Mouse (Mus musculus) urinary bladder, postnatal 36 days (tissue): ENCODE measurements around the gene Rere.
A peak's percentile ranks its signal among the peaks of the same experiment; 100 is the strongest.

Source experiments
- DNase-seq, 2 experiments: peaks; one replicate each; pipeline ENCODE4 v3.0.0; 2022; ENCODE audit warnings: low spot score in 2 of 2, mixed read lengths in 1 of 2

Gene Rere

DNA sequence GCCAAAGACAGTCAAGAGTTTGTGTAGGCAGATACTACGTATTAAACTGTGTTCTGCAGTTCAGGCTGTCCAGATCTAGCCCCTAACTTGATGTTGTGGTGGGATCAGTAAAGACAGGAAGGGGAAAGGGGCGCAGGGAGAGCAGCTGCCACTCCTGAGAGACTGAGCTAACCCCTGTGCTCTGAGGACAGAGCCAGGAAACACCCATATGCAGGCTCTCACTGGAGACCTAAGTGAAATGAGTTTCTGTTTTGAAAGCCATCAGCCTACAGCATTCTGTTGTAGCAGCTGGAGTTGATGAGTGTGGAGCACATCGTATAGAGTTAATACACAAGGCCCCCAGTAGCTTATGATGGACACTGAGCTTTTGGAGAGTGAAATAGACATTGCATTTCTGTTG, 101.1 kb downstream of the Rere start:
- DNase-seq = no peak

DNA sequence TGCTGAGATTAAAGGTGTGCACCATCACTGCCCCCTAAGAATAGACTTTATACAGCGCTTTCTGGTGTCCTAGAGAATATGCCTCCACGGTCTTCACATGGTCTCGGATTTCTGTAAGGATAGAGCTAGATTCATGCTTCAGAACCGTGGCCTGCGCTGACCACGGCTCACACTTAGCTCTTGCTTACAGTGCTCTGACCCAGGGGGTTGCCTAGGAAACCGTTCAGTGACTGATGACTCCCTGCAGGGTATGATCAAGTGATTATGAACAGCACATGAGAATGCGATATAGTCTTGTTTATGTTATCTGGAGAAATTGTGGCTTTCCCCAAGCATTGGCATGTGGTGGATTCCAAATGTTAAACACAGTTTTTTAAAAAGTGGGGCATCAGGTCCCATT, 103.0 kb downstream of the Rere start:
- no peak for DNase-seq

DNA sequence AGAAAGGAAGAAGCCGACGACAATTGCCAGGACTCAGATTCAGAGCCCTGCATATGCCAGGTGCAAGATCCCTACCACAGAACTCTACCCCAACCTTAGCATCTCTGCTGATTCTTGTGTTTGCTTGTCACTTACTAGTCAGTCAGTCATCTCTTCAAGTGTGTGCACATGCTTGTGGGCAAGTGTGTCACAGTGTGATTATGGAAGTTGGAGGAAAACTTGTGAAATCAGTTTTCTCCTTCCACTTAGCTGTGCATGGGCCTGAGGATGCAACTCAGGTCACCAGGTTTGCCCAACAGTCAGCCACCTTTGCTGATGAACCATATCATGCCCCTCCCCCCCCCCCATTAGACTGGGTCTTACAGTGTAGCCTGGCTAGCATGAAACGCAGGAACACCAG, 103.5 kb downstream of the Rere start:
- no peak for DNase-seq

DNA sequence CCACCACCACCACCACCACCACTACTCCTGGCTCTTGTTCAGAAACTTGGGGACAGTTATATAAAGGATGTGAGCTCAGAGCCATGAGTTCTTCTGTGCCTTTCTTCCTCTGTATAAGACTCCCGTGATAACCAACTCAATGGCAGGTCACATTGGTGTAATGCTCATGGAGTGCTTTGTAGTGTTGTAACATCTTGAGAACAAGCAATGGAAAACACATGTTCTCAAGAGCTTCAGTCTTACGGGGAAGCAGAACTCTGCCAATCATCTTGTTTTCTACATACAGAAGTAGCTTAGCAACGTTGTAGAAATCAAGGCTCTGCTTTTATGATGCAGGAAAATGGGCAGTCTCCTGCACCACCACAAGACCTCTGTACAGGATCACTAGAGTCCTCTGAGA, 107.1 kb downstream of the Rere start:
- no peak for DNase-seq

DNA sequence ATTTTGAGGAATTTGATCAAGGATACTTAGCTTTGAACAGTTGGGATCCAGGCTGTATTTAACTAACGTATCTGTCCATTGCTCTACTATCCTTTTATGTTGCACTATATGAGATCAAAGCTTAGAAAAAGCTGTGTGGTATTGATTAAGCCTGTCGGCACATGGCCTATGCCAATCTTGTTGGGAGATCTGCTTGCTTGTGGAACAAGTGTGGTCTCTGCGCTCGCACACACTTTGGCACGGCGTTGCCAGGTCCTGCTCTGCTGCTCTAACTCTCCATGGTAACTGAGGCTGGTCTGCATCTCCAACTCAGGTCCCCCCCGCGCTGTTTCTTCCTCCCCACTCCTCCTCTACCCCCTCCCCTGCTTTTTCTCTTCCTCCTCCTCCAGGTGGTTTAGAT, 112.2 kb downstream of the Rere start:
- DNase-seq = no peak

DNA sequence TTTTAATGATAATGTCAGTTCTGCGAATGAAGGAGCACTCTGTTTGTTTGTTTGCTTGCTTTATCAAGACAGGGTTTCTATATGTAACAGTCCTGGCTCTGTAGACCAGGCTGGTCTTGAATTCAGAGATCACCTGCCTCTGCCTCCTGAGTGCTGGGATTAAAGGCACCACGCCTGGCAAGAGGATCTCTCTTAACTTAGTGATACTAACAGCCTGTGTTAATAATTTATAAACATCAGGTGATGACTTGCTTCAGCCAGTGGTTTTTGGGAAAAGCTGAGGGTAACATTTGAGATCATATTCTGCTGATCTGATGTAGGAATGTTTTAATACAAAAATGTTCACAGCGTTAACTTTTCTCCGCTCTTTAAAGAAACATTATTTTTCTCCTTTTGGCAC, 112.6 kb downstream of the Rere start:
- DNase-seq = no peak

DNA sequence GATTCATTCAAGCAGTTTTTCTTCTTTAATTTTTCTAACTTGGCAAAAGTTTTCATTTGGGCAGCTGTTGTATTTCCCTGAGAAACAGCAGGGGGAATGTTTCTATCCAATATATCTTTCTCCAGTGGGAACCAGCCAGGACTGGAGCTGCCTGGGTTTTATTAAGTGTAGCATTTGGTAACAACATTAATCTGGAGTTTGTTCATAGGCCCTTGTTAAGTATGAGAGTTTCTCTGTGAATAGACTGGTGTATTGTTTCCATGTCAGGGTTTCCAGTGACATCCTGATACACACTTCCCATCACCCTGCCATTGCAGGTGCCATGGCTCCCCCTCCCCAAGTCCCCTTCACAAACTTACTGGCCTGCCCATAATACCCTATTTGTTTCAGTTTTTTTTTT, 114.9 kb downstream of the Rere start:
- DNase-seq = no peak

DNA sequence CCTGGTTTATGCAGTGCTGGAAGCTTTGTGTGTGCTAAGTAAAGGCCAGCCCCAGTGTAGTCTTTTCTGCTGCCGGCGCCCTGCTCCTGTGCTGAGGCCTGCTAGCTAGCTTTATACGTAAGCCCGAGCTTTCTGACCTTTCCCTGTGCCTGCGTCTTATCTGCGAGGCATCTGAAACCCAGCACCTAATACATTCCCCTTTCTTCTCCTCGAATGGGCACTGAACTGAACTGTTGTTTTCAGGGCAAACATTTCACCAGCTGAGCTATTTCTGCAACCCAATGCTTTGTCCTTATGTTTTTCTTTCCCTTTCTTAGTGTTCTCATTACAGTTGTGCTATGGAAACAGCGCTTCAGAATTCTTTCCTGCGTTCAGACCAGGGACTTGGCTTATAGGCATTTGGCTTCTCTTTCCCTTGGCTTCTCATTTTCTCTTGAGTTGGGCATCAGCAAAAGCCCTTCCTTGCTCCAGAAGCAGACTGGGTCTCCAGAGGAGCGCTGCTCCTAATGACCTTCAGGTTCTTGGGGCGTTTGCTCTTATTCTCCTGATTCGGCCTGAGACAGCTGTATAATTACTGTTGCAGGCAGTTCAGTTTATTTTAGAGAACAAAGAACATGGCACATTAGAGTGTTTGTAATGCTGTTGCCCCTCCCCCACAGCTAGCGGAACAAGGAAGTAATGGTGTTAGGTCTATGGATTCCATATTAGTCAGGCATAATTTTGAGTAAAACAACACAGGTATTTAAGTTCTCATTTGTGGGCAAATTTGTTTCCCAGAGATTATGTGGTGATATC, 115.6 kb downstream of the Rere start:
- no peak for DNase-seq

DNA sequence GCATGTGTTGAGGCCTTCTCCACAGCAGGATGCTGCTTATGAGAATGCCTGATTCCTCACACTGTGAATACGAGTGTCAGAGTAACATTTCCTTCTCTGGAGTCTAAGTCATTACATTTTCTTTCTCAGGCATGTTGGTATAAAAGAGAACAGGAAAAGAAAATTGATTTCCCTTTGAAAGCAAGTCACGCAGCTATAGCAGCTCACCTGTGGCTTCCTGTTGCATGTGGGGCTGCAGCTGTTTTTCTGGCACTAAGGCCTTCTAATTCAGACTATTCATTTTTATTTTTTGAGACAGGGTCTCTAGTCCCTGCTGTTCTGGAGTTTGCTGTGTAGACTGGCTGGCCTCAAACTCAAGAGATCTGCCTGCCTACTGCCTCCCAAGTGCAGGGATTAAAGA, 117.6 kb downstream of the Rere start:
- DNase-seq = no peak

DNA sequence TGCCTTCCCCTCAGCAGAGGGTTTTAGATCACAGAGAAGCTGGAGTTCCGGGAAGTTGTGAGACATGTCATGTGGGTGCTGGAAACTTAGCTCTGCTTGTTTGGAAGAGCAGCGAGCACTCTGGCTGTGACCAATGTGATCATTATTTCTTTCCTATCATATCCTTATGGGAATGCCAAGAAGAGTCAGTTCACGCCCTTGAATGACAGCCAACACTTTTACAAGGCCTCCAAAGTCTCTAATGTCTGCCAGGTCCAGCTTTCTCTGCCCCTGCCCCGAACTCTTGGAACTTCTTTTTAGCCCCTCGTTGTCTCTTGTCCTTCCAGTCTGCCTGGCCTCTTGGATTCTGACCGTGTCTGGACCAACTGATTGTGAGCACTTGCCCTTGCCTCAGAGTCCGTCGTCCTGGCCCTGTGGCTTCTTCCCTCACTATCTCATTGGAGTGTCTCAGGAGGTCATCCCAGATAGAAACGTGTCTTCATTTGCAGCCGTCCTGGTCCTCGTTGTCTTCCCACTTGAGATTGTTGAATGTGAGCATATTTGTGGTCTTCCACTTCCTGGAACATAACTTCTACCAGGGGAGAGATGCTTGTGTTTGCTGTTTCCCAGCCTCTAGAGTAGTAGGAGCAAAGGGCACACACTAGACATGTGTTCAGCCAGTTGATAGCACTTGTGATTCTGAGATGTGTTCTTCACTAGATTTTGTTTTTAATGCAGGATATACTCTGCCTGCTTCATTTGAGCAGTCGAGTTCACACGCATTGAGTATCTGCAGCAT, 120.6 kb downstream of the Rere start:
- peak in 1 of 2 experiments; percentile 6 for DNase-seq

DNA sequence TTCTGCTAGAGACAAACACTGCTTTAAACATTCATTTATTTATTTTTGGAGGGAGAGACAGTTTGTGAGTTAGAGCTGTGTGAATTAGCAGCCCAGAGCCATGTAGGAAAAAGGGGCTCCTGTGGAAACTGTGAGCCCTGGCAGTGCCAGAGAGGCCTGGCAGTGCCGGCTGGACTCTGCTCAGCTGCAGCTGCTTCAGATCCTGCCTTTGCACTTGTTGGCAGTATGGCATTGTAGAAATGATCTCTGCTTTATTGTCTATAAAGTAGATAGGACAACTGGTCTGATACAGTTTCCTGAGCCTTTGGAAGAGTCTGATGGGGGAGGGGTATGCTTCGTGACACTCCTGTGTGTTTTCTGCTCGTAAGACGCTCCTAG, 121.2 kb downstream of the Rere start:
- no peak for DNase-seq

DNA sequence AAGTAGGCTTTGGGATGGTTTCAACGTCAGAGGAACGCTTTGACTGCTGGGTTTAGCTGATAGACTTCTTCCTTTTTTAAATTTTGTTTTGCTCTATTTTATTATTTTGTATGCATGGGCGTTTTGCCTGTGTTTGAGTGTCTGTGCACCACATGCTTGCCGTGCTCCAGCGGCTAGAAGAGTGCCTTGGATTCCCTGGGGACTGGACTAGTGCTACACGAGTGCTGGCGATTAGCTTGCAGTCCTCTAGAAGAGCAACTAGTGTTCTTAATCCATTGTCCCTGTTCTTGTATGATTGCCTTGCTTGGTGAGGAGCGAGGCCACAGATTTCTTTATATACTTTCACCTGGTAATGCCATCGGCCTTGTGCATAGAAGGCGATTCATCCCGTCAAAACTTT, 122.5 kb downstream of the Rere start:
- no peak for DNase-seq

DNA sequence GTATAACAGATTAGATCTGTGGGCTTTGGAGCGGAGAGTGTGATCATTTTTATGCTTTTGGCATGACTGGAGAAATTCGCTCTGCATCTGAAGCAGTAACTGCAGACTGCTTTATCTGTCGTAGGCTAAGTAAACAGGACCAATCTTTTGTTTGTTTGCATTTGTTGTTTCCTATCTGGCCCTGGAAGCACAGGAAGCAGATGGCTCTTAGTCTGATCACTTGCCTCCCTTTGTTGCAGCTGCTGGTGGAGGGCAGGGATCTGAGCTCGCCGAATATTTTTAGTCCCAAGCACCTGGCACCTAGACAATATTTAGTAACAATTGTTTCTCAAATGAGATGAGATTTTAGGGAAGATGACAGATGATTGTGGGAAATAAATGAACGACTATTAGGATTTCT, 123.1 kb downstream of the Rere start:
- DNase-seq = no peak

DNA sequence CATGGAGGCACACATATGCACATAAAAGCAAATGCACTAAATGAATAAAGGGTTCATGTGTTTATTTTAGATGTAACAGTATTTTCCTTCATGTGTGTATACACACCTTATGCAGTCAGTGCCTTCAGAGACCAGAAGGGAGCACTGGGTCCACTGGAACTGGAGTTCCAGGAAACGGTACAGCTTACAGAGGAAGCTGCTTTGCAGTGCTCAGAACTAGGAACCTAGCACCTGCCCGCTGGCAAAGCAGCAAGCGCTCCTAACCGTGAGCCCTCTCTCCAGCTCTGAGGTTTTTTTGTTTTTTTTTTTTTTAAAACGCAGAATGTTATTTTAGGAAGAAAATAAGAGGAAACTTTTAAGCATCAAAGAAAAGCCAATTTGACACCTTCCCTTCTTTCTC, 124.3 kb downstream of the Rere start:
- DNase-seq = no peak

DNA sequence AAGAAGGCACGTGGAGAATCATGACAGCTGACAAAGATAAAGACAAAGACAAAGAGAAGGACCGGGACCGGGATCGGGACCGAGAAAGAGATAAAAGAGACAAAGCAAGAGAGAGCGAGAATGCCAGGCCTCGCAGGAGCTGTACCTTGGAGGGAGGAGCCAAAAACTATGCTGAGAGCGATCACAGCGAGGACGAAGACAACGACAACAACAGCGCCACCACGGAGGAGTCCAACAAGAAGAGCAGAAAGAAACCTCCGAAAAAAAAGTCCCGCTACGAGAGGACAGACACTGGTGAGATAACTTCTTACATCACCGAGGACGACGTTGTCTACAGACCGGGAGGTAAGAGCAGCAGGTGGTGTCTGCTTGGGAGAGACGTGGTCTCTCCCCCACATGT, 124.9 kb downstream of the Rere start:
- no peak for DNase-seq

DNA sequence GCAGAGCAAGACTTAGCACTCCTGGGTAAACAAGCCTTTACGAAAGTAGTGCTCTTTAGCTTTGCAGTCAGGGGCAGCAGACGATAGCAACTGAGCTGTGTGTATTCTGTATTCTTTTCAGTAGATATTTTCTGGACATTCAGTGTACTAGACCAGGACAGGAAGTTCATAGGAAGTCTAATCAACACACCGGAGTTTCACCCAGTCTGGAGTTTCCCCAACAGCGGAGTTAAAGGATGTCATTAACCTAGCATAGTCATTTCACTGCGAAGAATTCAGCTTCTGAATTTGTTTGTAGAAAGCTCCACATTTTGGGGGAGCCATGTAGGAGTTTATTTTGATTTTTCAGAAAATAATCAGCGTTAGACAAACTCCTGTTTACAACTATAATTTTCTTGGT, 125.4 kb downstream of the Rere start:
- DNase-seq = no peak

DNA sequence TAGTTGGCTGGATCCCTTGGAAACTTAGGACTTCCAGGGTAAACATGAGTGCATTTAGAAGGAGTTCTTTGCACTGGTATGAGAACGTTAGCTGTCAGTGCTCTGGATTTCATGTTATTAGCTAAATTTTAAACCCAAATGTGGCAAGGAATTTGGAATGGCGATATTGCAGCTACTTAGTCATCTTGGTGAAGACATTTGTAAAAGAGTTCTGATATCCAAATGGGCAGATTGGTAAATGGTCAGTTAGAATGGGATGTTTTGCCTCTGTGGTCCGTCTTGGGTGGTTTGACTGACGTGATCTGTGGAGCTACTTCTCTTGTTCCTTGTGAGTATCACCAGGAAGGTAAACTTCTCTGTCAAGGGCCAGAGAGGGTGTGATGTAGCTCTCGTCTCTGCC, 132.8 kb downstream of the Rere start:
- DNase-seq = no peak

DNA sequence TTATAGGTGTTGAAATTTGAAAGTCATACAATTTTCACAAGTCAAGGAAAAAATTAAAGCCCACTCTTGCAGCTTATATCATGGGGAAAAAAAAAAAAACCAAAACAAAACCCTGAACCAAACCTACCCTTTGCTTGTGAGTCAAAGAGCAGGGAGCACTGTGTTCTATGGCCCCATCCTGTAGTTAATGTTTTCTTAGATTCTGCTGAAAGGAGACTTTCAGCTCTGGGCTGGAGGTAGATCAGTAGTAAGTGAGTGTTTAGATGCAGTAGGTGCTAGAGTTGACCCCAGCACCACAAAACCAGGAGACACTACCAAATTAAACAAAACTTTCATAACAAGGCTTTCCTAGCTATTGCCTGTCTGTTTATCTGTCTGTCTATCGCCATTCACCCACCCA, 133.3 kb downstream of the Rere start:
- DNase-seq = no peak

DNA sequence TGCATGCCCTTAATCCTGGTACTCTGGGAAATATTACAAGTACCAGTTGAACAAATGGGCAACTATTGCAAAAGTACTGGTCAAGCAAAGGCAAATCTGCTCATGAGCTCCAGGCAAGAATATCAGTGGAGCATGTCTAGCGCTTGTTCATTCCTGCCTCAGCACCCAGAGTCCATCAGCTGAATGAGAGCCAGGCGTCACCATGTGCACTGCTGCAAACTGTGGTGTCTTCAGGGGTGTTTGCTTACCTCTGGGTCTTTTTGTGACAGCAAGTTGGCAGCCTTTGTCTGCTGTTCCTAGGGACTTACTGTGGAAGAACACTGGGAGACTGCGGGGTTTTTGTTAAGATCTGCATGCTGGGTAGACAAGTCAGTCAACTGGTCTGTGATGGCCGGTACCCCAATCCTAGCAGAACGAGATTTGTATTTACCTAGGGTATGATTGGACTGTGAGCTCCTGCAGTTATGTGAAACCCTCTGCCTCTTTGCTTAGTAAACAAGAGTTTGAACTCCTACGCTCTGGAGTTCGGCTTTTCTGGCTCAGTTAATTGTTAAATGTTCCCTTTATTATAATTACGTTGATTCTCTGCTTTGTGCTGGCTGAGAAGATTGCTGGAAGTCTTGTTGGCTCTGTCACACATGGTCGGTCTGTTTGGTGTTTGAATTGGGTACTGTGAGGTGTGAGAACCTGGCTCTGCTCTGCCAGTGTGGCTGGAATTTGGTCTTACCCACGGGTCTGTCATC, 134.0 kb downstream of the Rere start:
- no peak for DNase-seq

DNA sequence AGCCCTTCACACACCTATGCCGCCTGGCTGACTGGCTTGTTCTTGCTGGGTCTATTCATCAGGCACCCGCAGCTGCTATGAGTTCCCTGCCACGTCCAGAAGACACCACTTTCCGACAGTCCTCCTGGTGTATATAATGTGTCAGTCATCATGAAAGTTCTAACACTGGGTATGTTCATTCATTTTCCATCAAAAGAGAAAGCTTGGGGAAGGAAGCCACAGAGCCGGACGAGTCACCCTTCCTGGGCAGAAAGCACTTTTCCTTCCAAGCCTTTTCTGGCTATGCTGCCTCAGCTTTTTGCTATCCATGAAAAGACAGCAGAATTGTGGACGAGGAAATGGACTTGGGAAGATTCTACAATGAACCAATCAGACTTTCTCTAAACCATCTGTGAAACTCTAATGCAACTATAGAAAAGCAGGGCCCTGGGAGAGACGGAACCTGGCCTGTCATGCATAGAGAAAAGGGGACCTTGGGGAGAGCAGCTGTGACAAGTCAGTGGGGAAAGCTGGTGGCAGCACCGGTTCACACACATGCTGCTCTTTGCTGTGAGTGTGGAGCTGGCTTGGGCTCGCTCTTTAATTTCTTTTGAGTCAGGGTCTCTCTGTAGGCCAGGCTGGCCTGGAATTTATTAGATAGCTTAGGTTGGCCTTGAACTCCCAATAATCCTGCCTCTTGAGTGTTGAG, 139.3 kb downstream of the Rere start:
- DNase-seq = no peak

DNA sequence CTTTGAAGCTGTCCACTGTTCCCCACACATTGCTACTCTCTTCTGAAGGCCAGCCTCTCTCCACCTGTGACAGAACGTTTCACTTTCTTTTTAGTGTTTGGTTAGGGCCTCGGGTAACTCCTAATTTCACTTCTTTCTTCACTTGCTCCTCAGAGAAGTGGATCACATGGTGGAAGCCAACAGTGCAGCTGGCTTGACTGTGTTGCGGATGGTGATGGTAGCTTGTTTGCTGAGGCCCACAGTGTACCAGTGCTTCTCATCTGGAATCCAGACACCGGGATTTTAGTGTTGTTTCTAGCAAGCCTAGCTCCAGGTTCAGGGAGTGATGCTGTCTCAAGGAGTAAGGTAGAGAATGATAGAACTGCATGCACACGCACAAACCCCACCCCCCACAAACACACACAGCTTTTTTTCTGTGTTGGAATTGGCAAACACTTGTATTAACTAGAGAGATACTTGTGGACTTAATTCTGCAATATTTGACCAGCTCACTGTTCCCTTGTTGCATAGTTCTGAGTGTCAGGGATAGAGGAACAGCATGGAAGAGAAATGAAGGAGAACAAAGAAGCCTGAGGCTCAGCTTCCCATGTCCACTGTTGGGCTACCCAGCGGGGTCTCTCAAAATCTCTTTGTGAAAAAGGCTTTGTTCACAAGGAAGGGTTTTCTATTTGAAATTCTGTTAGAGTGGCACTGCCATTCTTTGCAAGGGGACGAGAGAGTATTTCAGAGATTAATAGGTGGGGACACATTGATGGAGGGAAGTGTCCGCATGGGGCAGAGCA, 144.8 kb downstream of the Rere start:
- no peak for DNase-seq
